Mouse (Mus musculus): ENCODE measurements around the gene Eif3b. TPM values are rescaled to one million over a fixed set of nuclear protein-coding genes. Genes with fewer than 3 reads are reported as not detected.

Gene Eif3b
- polyA plus RNA-seq, 1 experiment from 2014 or later, result 167 TPM

DNA sequence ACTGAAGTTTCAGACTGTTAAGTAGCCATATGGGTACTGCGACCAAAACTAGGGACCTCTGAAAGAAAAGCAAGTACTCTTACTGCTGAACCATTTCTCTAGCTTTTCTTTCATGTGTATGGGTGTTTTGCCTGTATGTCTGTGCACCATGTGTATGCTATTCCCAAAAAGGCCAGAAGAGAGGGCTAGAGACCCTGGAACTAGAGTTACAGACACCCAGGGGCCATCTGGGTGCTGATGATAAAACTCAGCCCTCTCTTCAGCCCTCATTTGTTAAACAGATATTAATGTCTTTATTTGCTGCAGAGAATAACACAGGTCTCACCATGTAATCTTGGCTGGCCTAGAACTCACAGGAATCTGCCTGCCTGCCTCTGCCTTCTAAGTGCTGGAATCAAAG is 34.7 kb upstream of the Eif3b start:
- no peaks in the 10 kb centered on the region for H3K27me3 ChIP-seq (ENCODE audit: insufficient read depth, poor library complexity, severe bottlenecking)
- WGBS, result 87% methylated on average over 1 of the region's 1 CpGs
- H3K4me1 ChIP-seq (replicated peaks), result peaks cover 49% of the 10 kb centered on the region

DNA sequence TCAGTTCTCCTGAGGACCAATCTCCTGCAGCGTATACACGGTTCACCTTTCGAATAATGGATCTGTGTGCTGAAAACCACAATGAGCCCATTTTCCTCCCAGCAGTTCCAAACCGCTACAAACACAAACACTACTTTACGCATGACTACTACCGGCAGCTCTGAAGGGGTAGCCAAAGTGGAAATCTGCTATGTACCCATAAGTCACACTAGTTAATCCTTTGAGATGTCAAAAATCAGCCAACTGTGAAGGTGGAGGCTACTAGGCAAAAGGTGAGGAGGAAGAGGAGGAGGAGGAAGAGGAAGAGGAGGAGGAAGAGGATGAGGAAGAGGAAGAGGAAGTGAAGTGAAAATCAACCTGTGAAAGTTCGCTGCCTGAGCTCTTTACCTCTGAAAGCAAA is 31.9 kb upstream of the Eif3b start:
- DNase-seq (ENCODE audit: low spot score), result no peak
- no peak overlapping the region for H3K27ac ChIP-seq
- peaks cover 5% of the 10 kb centered on the region for H3K27me3 ChIP-seq (ENCODE audit: insufficient read depth, poor library complexity, severe bottlenecking)
- H3K9me3 ChIP-seq, result no peaks in the 10 kb centered on the region
- no peaks in the 10 kb centered on the region for H3K36me3 ChIP-seq
- 90% methylated on average over 7 of the region's 7 CpGs for whole genome bisulfite sequencing
- H3K4me3 ChIP-seq, result no peak overlapping the region
- H3K4me1 ChIP-seq (replicated peaks), result peaks cover 45% of the 10 kb centered on the region

More for the DNA sequence above, 34.7 kb upstream of the Eif3b start:
- Histone ChIP-seq H3K27ac (peak overlapping the region; percentile 67; the same call in 1 of the 2 replicates), H3K4me3 (no peak overlapping the region), H3K36me3 (no peaks in the 10 kb centered on the region; the same call in 1 of the 2 replicates), H3K9me3 (no peaks in the 10 kb centered on the region)
- no peak for DNase-seq (ENCODE audit: low spot score)

GRCm38 (mm10) chr5:140387816-140388510 is 31.2 kb upstream of the Eif3b start:
- Histone ChIP-seq H3K36me3 (no peaks in the 10 kb centered on the region), H3K4me1 (replicated peaks) (peaks cover 44% of the 10 kb centered on the region), H3K9me3 (no peaks in the 10 kb centered on the region), H3K4me3 (peak overlapping the region; percentile 81), H3K27me3 (ENCODE audit: insufficient read depth, poor library complexity, severe bottlenecking) (peaks cover 5% of the 10 kb centered on the region), H3K27ac (peak overlapping the region; percentile 88; the same call in 1 of the 2 replicates)
- WGBS, result 81% methylated on average over 12 of the region's 12 CpGs
- no peak for DNase-seq (ENCODE audit: low spot score)

- Histone ChIP-seq H3K27ac (peak within 1 kb of the TSS; percentile 88), H3K4me1 (replicated peaks) (peaks cover 38% of the 10 kb centered on the region), H3K36me3 (no peaks in the 10 kb centered on the region), H3K9me3 (no peaks in the 10 kb centered on the region), H3K4me3 (peak within 1 kb of the TSS; percentile 81), H3K27me3 (ENCODE audit: insufficient read depth, poor library complexity, severe bottlenecking) (peaks cover 5% of the 10 kb centered on the region)
- DNase-seq (ENCODE audit: low spot score), result peak; percentile 97
- WGBS, result 1% methylated on average over 63 of the region's 63 CpGs
Measured at GRCm38 (mm10) chr5:140388588-140389576, 30.2 kb upstream of the Eif3b start, which contains the start of gene Snx8. Gene Snx8, minus strand, starts transcription at chr5:140389262.

DNA sequence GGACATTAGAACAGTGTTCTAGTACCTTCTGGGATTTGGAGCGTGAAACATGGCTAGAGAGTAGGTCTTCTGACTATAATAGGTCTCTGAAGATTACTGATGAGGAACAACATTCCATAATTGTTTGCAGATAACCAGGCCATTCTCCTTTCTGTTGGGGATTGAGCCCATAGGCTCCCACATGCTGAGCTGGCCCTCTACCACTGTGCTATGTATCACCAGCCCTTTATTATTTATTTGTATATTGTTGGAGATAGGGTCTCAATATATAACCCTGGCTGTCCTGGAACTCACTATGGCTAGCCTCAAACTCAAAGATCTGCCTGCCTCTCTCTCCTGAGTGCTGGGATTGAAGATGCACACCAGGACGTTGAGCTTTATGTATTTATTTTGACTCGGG is 29.5 kb upstream of the Eif3b start:
- Histone ChIP-seq H3K27ac (peak overlapping the region; percentile 88), H3K4me3 (peak overlapping the region; percentile 81), H3K4me1 (replicated peaks) (peaks cover 30% of the 10 kb centered on the region), H3K9me3 (no peaks in the 10 kb centered on the region), H3K27me3 (ENCODE audit: insufficient read depth, poor library complexity, severe bottlenecking) (peaks cover 5% of the 10 kb centered on the region), H3K36me3 (no peaks in the 10 kb centered on the region)
- no peak for DNase-seq (ENCODE audit: low spot score)
- WGBS, result 57% methylated on average over 3 of the region's 3 CpGs

DNA sequence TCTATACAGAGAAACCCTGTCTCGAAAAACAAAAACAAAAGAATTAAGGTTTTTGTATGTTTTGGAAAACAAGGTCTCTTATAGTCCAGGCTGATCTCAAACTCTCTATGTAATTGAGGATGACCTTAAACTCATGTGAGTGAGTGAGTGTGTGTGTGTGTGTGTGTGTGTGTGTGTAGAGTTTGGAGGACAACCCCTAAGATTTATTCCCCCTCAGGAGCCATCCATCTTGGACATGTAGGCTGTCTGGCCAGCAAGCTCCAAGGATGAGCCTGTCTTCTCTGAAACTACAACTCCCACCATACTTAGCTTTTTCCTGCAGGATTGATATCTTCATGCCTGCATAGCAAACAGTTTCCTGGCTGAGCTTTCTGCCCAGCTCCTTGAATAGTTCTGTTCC is 27.7 kb upstream of the Eif3b start:
- Histone ChIP-seq H3K4me1 (replicated peaks) (peaks cover 30% of the 10 kb centered on the region), H3K4me3 (no peak overlapping the region), H3K36me3 (no peaks in the 10 kb centered on the region), H3K9me3 (no peaks in the 10 kb centered on the region), H3K27me3 (ENCODE audit: insufficient read depth, poor library complexity, severe bottlenecking) (peaks cover 5% of the 10 kb centered on the region), H3K27ac (no peak overlapping the region)
- 80% methylated on average over 1 of the region's 1 CpGs for WGBS
- DNase-seq (ENCODE audit: low spot score), result no peak

GRCm38 (mm10) chr5:140391981-140392380 is 27.1 kb upstream of the Eif3b start:
- Histone ChIP-seq H3K4me3 (no peak overlapping the region), H3K9me3 (no peaks in the 10 kb centered on the region), H3K36me3 (no peaks in the 10 kb centered on the region), H3K27ac (no peak overlapping the region), H3K4me1 (replicated peaks) (peaks cover 26% of the 10 kb centered on the region), H3K27me3 (ENCODE audit: insufficient read depth, poor library complexity, severe bottlenecking) (peaks cover 5% of the 10 kb centered on the region)
- no peak for DNase-seq (ENCODE audit: low spot score)
- WGBS, result 90% methylated on average over 5 of the region's 5 CpGs

GRCm38 (mm10) chr5:140392701-140393100 is 26.4 kb upstream of the Eif3b start:
- Histone ChIP-seq H3K27ac (no peak overlapping the region), H3K4me3 (no peak overlapping the region), H3K36me3 (no peaks in the 10 kb centered on the region), H3K9me3 (no peaks in the 10 kb centered on the region), H3K27me3 (ENCODE audit: insufficient read depth, poor library complexity, severe bottlenecking) (peaks cover 5% of the 10 kb centered on the region), H3K4me1 (replicated peaks) (peaks cover 19% of the 10 kb centered on the region)
- WGBS, result 96% methylated on average over 3 of the region's 3 CpGs
- no peak for DNase-seq (ENCODE audit: low spot score)

DNA sequence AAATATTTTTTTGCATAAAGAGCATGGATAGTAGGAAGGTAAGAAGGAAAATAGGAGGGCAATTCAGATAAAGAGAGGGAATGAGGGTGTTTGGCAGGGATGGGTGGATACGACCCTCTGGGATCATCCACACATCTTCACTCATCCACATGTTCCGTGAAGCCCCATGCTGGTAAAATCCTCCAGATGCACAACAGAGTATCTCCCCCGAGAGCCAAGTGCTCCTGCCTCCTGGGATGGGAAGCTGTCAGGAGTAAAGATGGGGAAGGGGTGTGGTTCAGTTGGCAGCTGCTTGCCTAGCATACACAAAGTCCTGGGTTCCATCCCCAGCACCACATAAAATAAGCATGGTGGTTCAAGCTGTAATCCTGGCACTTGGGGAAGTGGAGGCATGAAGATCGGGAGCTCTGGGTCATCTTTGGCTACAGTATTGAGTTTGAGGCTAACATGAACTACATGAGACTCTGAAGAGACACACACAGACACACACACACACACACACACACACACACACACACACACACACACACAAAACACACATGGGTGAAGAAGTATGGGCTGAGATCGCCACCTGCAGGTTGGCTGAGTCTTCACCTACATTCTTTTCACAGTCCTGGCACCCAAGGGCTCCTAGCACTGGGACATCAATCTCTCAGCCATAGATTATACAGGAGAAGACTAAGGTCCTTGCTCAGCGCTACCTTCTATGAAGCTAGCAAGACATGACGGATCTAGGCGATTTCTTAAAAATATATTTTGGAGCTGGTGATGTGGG is 22.8 kb upstream of the Eif3b start:
- 61% methylated on average over 8 of the region's 8 CpGs for WGBS
- Histone ChIP-seq H3K4me1 (replicated peaks) (no peaks in the 10 kb centered on the region), H3K9me3 (no peaks in the 10 kb centered on the region), H3K36me3 (no peaks in the 10 kb centered on the region), H3K27me3 (ENCODE audit: insufficient read depth, poor library complexity, severe bottlenecking) (no peaks in the 10 kb centered on the region), H3K4me3 (no peak overlapping the region), H3K27ac (no peak overlapping the region)
- DNase-seq (ENCODE audit: low spot score), result peak; percentile 32

DNA sequence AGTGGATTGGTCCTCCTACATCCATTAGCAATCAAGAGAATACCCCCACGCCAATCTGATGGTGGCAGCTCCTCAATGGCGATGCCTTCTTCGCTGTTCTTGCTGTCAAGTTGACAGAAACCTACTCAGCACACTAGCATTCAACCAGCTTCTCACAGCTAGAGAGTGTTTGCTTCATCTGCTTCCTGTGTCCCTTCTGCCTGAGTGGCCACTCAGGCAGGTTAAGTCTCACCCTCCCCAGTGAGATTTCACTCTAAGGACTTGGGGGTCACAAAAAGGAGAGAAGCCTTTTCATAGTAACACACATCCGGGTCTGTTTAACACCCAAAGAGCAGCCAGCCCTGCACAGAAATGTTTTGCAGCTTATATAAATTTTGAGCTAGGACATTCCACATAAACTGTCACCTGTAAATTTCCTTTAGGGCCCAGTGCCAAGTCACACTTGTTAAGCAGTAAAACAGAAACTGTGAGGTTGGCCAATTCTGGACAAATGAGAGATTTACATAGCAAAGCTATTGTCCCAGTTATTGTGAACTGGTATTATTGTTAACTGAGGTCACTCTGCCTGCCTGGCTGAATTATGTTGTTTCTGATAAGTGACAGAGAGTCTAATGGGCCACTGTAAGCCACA is 16.4 kb upstream of the Eif3b start:
- Histone ChIP-seq H3K4me1 (replicated peaks) (no peaks in the 10 kb centered on the region), H3K4me3 (no peak overlapping the region), H3K36me3 (no peaks in the 10 kb centered on the region), H3K27me3 (ENCODE audit: insufficient read depth, poor library complexity, severe bottlenecking) (no peaks in the 10 kb centered on the region), H3K27ac (no peak overlapping the region), H3K9me3 (no peaks in the 10 kb centered on the region)
- 87% methylated on average over 4 of the region's 4 CpGs for WGBS
- no peak for DNase-seq (ENCODE audit: low spot score)

- Histone ChIP-seq H3K27ac (no peak overlapping the region), H3K4me3 (no peak overlapping the region)
- no peak for DNase-seq (ENCODE audit: low spot score)
Measured at GRCm38 (mm10) chr5:140405126-140405525, 14.0 kb upstream of the Eif3b start.

DNA sequence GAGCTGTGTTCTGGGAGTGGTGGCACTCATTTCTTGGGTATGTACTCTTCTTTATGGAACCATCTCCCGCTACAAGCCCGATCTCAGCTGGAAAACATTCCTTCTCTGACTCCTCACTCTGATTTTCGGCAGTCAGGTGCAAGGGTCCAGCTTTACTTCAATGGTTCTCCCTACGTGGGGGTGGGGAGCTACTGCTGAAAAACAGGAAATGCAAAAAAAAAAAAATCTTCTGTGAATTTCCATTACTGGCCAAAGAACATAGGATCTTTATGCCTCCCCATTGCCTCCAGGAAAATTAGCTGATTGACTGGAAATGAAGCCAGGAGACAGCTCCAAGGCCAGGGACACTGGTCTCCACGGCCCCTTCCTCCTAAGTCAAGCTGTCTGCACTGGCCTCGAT is 12.5 kb upstream of the Eif3b start:
- WGBS, result 75% methylated on average over 6 of the region's 6 CpGs
- DNase-seq (ENCODE audit: low spot score), result no peak
- H3K27ac ChIP-seq, result no peak overlapping the region
- H3K27me3 ChIP-seq (ENCODE audit: insufficient read depth, poor library complexity, severe bottlenecking), result no peaks in the 10 kb centered on the region
- H3K4me3 ChIP-seq, result no peak overlapping the region
- H3K4me1 ChIP-seq (replicated peaks), result no peaks in the 10 kb centered on the region
- no peaks in the 10 kb centered on the region for H3K9me3 ChIP-seq
- H3K36me3 ChIP-seq, result no peaks in the 10 kb centered on the region

More at GRCm38 (mm10) chr5:140405126-140405525, 14.0 kb upstream of the Eif3b start:
- Histone ChIP-seq H3K36me3 (no peaks in the 10 kb centered on the region), H3K27me3 (ENCODE audit: insufficient read depth, poor library complexity, severe bottlenecking) (no peaks in the 10 kb centered on the region), H3K9me3 (no peaks in the 10 kb centered on the region), H3K4me1 (replicated peaks) (no peaks in the 10 kb centered on the region)
- 74% methylated on average over 6 of the region's 6 CpGs for WGBS
